Mouse (Mus musculus) liver, adult 2 months (tissue): ENCODE data around the gene Afdn.

Source experiments
- CTCF ChIP-seq: fragments of 200-500 bp; IDR thresholded peaks from 2 replicates; pipeline ENCODE4 v1.5.1; 2011; ENCODE audit warnings: low read depth, low read length, control low read depth
- POLR2A ChIP-seq: fragments of 200-500 bp; IDR thresholded peaks from 2 replicates; pipeline ENCODE4 v1.6.1; 2011; ENCODE audit warnings: low read length, control low read depth; ENCODE audit not compliant: insufficient read depth; ENCODE audit errors: extremely low read depth

GRCm38 (mm10) chr17:13889818-13890434 is 129.6 kb downstream of the Afdn start:
- no peak for TF ChIP-seq POLR2A
- no peak for TF ChIP-seq CTCF
